Comparison of ENCODE assay signal across 10 mouse cellular contexts in genomic region chr2:33179171-33179929, GRCm38 (mm10). TPM values are rescaled to one million over a fixed set of nuclear protein-coding genes. Genes with fewer than 3 reads are reported as not detected.
DNase-seq lines count a peak whose midpoint lies in the region; ATAC-seq and TF ChIP-seq lines count a peak whose summit lies in the region.
"Had no signal": no experiment of that assay in that cellular context is flagged by ENCODE, and none has a peak within 500 bp of the region (broad histone marks: within the 10 kb centered on the region; RNA-seq: fewer than 3 reads in every experiment).

No protein-coding gene starts in this region.

- 56% methylated on average over 14 of the region's 14 CpGs for WGBS in kidney, postnatal 0 days
- WGBS in hindbrain, postnatal 0 days, result 31% methylated on average over 14 of the region's 14 CpGs
- 44% methylated on average over 14 of the region's 14 CpGs for WGBS in neural tube, embryonic 15.5 days

- DNase-seq in cerebellum, postnatal 10 days, result peak; percentile 56 to 73
- no peak for DNase-seq in cerebellum, adult 8-10 months
- no peak for DNase-seq in kidney, postnatal 0 days (ENCODE audit: low spot score)
- DNase-seq in kidney, adult 8-10 months, result no peak
- DNase-seq in hindbrain, postnatal 0 days (ENCODE audit: low spot score), result peak; percentile 37
- DNase-seq in ovary, postnatal 14 days (ENCODE audit: low spot score), result no peak
- no peak for DNase-seq in lung, postnatal 25 days (ENCODE audit: low spot score)
- DNase-seq: liver, embryonic 13.5 days; thymus, adult 2 months had no signal

- H3K27ac ChIP-seq in kidney, postnatal 0 days, result peak overlapping the region; percentile 31; the same call in 1 of the 2 replicates
- peak overlapping the region; percentile 56; the same call in 1 of the 2 replicates for H3K27ac ChIP-seq in hindbrain, postnatal 0 days
- H3K27ac ChIP-seq in neural tube, embryonic 15.5 days (replicated peaks), result peak overlapping the region; percentile 64
- H3K27ac ChIP-seq: liver, embryonic 13.5 days had no signal

- no peak for TF ChIP-seq CTCF in kidney, postnatal 0 days (IDR thresholded peaks at IDR 0.05; ENCODE audit: low read depth)
- TF ChIP-seq CTCF in hindbrain, postnatal 0 days (IDR thresholded peaks at IDR 0.05; ENCODE audit: low read depth), result no peak

- no peaks in the 10 kb centered on the region for H3K9me3 ChIP-seq in kidney, postnatal 0 days (replicated peaks; ENCODE audit: low read length)
- H3K9me3 ChIP-seq in hindbrain, postnatal 0 days (ENCODE audit: low read length), result no peaks in the 10 kb centered on the region
- no peaks in the 10 kb centered on the region for H3K9me3 ChIP-seq in neural tube, embryonic 15.5 days (replicated peaks)
- H3K9me3 ChIP-seq: liver, embryonic 13.5 days had no signal

- no peak overlapping the region for H3K4me2 ChIP-seq in kidney, postnatal 0 days (ENCODE audit: low read length)
- no peak overlapping the region for H3K4me2 ChIP-seq in hindbrain, postnatal 0 days (ENCODE audit: low read depth, low read length)
- no peak overlapping the region for H3K4me2 ChIP-seq in neural tube, embryonic 15.5 days
- H3K4me2 ChIP-seq: liver, embryonic 13.5 days had no signal

- ATAC-seq in kidney, postnatal 0 days (replicated peaks; ENCODE audit: low FRiP score, low read depth), result no peak; the same call in 1 of the 2 replicates
- no peak for ATAC-seq in hindbrain, postnatal 0 days
- ATAC-seq in neural tube, embryonic 15.5 days (ENCODE audit: low FRiP score), result peak; percentile 54; the same call in 1 of the 2 replicates

- H3K27me3 ChIP-seq in kidney, postnatal 0 days (ENCODE audit: insufficient read depth, low read length), result no peaks in the 10 kb centered on the region
- H3K27me3 ChIP-seq in hindbrain, postnatal 0 days (ENCODE audit: insufficient read depth, low read length), result no peaks in the 10 kb centered on the region
- H3K27me3 ChIP-seq in neural tube, embryonic 15.5 days (replicated peaks), result no peaks in the 10 kb centered on the region
- H3K27me3 ChIP-seq: liver, embryonic 13.5 days had no signal

- no peak overlapping the region for H3K9ac ChIP-seq in kidney, postnatal 0 days (ENCODE audit: low read depth, low read length)
- H3K9ac ChIP-seq in hindbrain, postnatal 0 days (replicated peaks; ENCODE audit: low read length), result no peak overlapping the region
- H3K9ac ChIP-seq in neural tube, embryonic 15.5 days (replicated peaks), result no peak overlapping the region
- H3K9ac ChIP-seq: liver, embryonic 13.5 days had no signal

- H3K4me1 ChIP-seq in kidney, postnatal 0 days (replicated peaks; ENCODE audit: insufficient read depth, low read length), result peaks cover 9% of the 10 kb centered on the region; the same call in 1 of the 2 replicates
- peaks cover 27% of the 10 kb centered on the region for H3K4me1 ChIP-seq in hindbrain, postnatal 0 days (ENCODE audit: insufficient read depth, low read length)
- H3K4me1 ChIP-seq in neural tube, embryonic 15.5 days, result peaks cover 41% of the 10 kb centered on the region

- no peaks in the 10 kb centered on the region for H3K36me3 ChIP-seq in kidney, postnatal 0 days (ENCODE audit: insufficient read depth, low read length)
- no peaks in the 10 kb centered on the region for H3K36me3 ChIP-seq in hindbrain, postnatal 0 days (ENCODE audit: insufficient read depth, low read length)
- H3K36me3 ChIP-seq in neural tube, embryonic 15.5 days, result no peaks in the 10 kb centered on the region
- H3K36me3 ChIP-seq: liver, embryonic 13.5 days had no signal

- no peak overlapping the region for H3K4me3 ChIP-seq in kidney, postnatal 0 days (replicated peaks; ENCODE audit: low read depth, low read length)
- no peak overlapping the region for H3K4me3 ChIP-seq in hindbrain, postnatal 0 days (ENCODE audit: low read length)
- H3K4me3 ChIP-seq in neural tube, embryonic 15.5 days (replicated peaks), result no peak overlapping the region
- H3K4me3 ChIP-seq: liver, embryonic 13.5 days had no signal

RNA-seq across cellular contexts. Expression of gene Angptl2, which starts 36.5 kb away (rescaled TPM):
- polyA plus RNA-seq in kidney, postnatal 0 days (2015; fragmentation: Nextera tagmentation; extraction: Ambion mirVana), result 36.9 and 41.1 TPM in 2 replicates
- total RNA-seq in hindbrain, postnatal 0 days (2014; rRNA removed), result 16.3 and 22.0 TPM in 2 replicates
- polyA plus RNA-seq in hindbrain, postnatal 0 days (2015; fragmentation: Nextera tagmentation; extraction: Ambion mirVana), result 9.3 and 11.5 TPM in 2 replicates
- polyA plus RNA-seq in neural tube, embryonic 15.5 days (2015; fragmentation: Nextera tagmentation; extraction: Ambion mirVana), result 12.0 and 18.0 TPM in 2 replicates

RNA-seq across cellular contexts. Expression of gene Garnl3, which starts 47.9 kb away (rescaled TPM):
- polyA plus RNA-seq in kidney, postnatal 0 days (2015; fragmentation: Nextera tagmentation; extraction: Ambion mirVana), result 6.6 and 6.9 TPM in 2 replicates
- 96.9 and 105 TPM in 2 replicates for total RNA-seq in hindbrain, postnatal 0 days (2014; rRNA removed)
- 56.1 and 57.0 TPM in 2 replicates for polyA plus RNA-seq in hindbrain, postnatal 0 days (2015; fragmentation: Nextera tagmentation; extraction: Ambion mirVana)
- polyA plus RNA-seq in neural tube, embryonic 15.5 days (2015; fragmentation: Nextera tagmentation; extraction: Ambion mirVana), result 49.6 and 62.3 TPM in 2 replicates

Comparison
In these comparisons a context has a peak if more than half of its experiments do, and no peak if none do; other contexts are left out.
1. DNase-seq: peak in cerebellum, postnatal 10 days (2 of 2) and hindbrain, postnatal 0 days (single experiment); none in cerebellum, adult 8-10 months (single experiment), kidney, postnatal 0 days (single experiment), kidney, adult 8-10 months (0 of 2), ovary, postnatal 14 days (single experiment) and lung, postnatal 25 days (single experiment).
2. Peak in every context shown above with its lines, with median percentiles within 50 percentile points of each other: H3K27ac ChIP-seq.